Mouse (Mus musculus) gonadal fat pad, adult 2 months (tissue): ENCODE data around the gene Akr1c20. TPM values are rescaled to one million over a fixed set of nuclear protein-coding genes. Genes with fewer than 3 reads are reported as not detected.

Experiments
- DNase-seq: peaks from one replicate; pipeline ENCODE4 v3.0.0-alpha.2; 2012; ENCODE audit warnings: low read depth
- polyA plus RNA-seq: library from polyadenylated mRNA; depleted of rRNA; stranded (reverse); fragments of >200 nt; gene quantifications from 2 replicates; pipeline ENCODE4 v1.2.3, GENCODE M21; 2012; rRNA removed

The Akr1c20 gene
- polyA plus RNA-seq, result not detected in 2 replicates

GRCm38 (mm10) chr13:4523201-4523838, at the start of gene Akr1c20:
Gene Akr1c20 (minus strand): TSS chr13:4523345.
- no peak for DNase-seq

GRCm38 (mm10) chr13:4565996-4566395, 42.9 kb upstream of the Akr1c20 start:
- DNase-seq, result no peak

GRCm38 (mm10) chr13:4560500-4560899, 37.4 kb upstream of the Akr1c20 start:
- no peak for DNase-seq

- no peak for DNase-seq
These were observed 36.0 kb upstream of the Akr1c20 start for GRCm38 (mm10) chr13:4559143-4559542.

GRCm38 (mm10) chr13:4514811-4515210, 8.3 kb downstream of the Akr1c20 start:
- peak; percentile 16 for DNase-seq

GRCm38 (mm10) chr13:4467896-4468295, 55.2 kb downstream of the Akr1c20 start:
- no peak for DNase-seq

GRCm38 (mm10) chr13:4465641-4466040, 57.5 kb downstream of the Akr1c20 start:
- no peak for DNase-seq

Other genes with a start within 250 kb of the Akr1c20 start
- 8.4 and 9.6 TPM in 2 replicates for gene Akr1c12, start 243.9 kb downstream of the Akr1c20 start, polyA plus RNA-seq
- gene Akr1c6, start 89.0 kb downstream of the Akr1c20 start, polyA plus RNA-seq, result 0.11 TPM in 1 of 2 replicates, not detected in the other
- gene Akr1c21, start 50.7 kb upstream of the Akr1c20 start, polyA plus RNA-seq, result not detected in 2 replicates
- 4.2 and 5.7 TPM in 2 replicates for gene Akr1e1, start 85.8 kb upstream of the Akr1c20 start, polyA plus RNA-seq